Mouse (Mus musculus) kidney, embryonic 16.5 days (tissue): ENCODE data around the gene Hnrnpul1. TPM values are rescaled to one million over a fixed set of nuclear protein-coding genes. Genes with fewer than 3 reads are reported as not detected.

Source experiments
- ATAC-seq: fragments of 200-750 bp; cut with Nextera tagmentation; 2 replicates; pipeline ENCODE4 v1.8.0; 2017; ENCODE audit warnings: moderate TSS enrichment; ENCODE audit not compliant: low FRiP score, low TSS enrichment
- H3K27ac ChIP-seq: fragments of 300-500 bp; sonication (generic); 2 replicates; pipeline ENCODE4 v1.5.1; 2014; ENCODE audit warnings: low read length
- H3K27me3 ChIP-seq: fragments of 300-500 bp; sonication (generic); 2 replicates; pipeline ENCODE4 v1.6.1; 2014; ENCODE audit warnings: low read length, control low read depth, mixed read lengths; ENCODE audit not compliant: insufficient read depth
- H3K36me3 ChIP-seq: fragments of 300-500 bp; sonication (generic); 2 replicates; pipeline ENCODE4 v1.6.1; 2014; ENCODE audit warnings: low read length, control low read depth, mixed read lengths; ENCODE audit not compliant: insufficient read depth
- H3K4me1 ChIP-seq: fragments of 300-500 bp; sonication (generic); 2 replicates; pipeline ENCODE4 v1.6.1; 2014; ENCODE audit warnings: low read length, control low read depth, mixed read lengths; ENCODE audit not compliant: insufficient read depth
- H3K4me2 ChIP-seq: fragments of 300-500 bp; sonication (generic); replicated peaks from 2 replicates; pipeline ENCODE4 v1.6.1; 2014; ENCODE audit warnings: low read depth, low read length
- H3K4me3 ChIP-seq: fragments of 300-500 bp; sonication (generic); 2 replicates; pipeline ENCODE4 v1.5.1; 2014; ENCODE audit warnings: mild to moderate bottlenecking, low read length
- H3K9ac ChIP-seq: fragments of 300-500 bp; sonication (generic); replicated peaks from 2 replicates; pipeline ENCODE4 v1.6.1; 2014; ENCODE audit warnings: low read length
- H3K9me3 ChIP-seq: fragments of 300-500 bp; sonication (generic); 2 replicates; pipeline ENCODE4 v1.6.1; 2016; ENCODE audit warnings: low read length, control low read depth
- WGBS: fragments of 180-500 bp; shearing (Covaris S2); extraction: QIAGEN DNeasy Blood & Tissue Kit; methylation state at CpG from one replicate; pipeline ENCODE4 v1.1.7; 2014; 5-methylcytosine and 5-hydroxymethylcytosine counted together
- polyA plus RNA-seq: library from polyadenylated mRNA; unstranded; fragments of >200 nt; fragmentation: Nextera tagmentation; extraction: Ambion mirVana; gene quantifications from 2 replicates; pipeline ENCODE4 v1.2.1, GENCODE M21; 2015

Hnrnpul1 gene
- polyA plus RNA-seq, 1 experiment from 2014 or later, result 43.7 TPM

DNA sequence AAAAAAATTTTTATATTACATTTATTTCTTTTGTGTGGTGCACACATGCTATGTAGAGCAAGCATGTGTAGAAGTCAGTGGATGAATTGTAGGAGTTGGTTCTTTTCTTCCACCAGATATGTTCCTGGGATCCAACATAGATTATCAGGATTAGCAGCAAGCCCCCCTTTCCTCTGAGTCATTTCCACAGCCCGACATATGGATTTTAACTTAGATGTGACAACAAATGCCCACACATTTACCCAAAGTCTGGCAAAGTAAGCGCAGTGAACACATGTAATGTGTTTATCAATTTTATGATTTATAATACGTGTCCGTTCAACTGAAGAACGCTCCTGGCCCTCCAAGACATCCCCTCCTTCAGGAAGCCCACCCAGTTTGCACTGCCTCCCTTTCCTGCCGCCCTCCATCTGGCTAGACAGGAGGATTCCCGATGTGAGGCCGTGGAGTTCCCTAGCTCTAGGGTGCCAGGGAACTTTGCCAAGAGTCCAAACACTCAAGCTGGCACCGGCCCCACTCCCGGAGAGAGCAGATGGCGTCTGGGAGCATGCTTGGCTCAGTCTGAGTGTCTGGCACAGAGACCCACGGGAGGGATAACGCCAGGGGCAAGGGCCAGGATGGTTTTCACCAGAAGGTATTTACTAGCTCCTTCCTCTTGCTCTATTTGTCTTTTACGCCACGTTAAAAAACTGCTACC is 78.3 kb downstream of the Hnrnpul1 start:
- H3K4me1 ChIP-seq, result peaks cover 16% of the 10 kb centered on the region
- no peak overlapping the region for H3K27ac ChIP-seq
- no peaks in the 10 kb centered on the region for H3K9me3 ChIP-seq
- H3K4me3 ChIP-seq, result no peak overlapping the region
- peaks cover 36% of the 10 kb centered on the region for H3K27me3 ChIP-seq
- H3K9ac ChIP-seq, result no peak overlapping the region
- no peak overlapping the region for H3K4me2 ChIP-seq
- 72% methylated on average over 15 of the region's 15 CpGs for WGBS
- no peaks in the 10 kb centered on the region for H3K36me3 ChIP-seq
- ATAC-seq, result no peak

DNA sequence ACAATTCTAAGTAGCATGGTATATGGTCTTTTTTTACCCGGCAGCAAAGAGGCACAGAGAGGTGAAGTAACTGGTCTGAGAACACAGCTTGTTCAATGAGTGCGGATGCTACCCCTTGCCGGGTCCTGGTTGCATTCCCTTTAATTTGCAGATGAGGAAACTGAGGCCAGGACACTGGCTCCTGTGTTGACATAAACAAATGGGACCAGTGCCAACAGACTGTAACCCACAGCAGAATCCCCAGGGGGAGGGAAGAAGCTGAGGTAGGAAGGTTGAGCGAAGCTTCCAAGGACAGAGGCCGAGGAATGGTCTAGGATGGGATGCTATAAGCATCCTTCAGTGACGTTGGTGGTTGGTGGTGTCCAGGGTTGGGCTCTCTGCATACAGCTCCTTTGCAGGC is 79.2 kb downstream of the Hnrnpul1 start:
- ATAC-seq, result no peak
- Histone ChIP-seq H3K9me3 (no peaks in the 10 kb centered on the region), H3K4me3 (peak overlapping the region; percentile 46), H3K36me3 (no peaks in the 10 kb centered on the region), H3K4me1 (peaks cover 13% of the 10 kb centered on the region), H3K4me2 (peak overlapping the region; percentile 68; the same call in 1 of the 2 replicates), H3K27me3 (peaks cover 36% of the 10 kb centered on the region), H3K27ac (no peak overlapping the region), H3K9ac (no peak overlapping the region)
- 35% methylated on average over 6 of the region's 6 CpGs for WGBS

DNA sequence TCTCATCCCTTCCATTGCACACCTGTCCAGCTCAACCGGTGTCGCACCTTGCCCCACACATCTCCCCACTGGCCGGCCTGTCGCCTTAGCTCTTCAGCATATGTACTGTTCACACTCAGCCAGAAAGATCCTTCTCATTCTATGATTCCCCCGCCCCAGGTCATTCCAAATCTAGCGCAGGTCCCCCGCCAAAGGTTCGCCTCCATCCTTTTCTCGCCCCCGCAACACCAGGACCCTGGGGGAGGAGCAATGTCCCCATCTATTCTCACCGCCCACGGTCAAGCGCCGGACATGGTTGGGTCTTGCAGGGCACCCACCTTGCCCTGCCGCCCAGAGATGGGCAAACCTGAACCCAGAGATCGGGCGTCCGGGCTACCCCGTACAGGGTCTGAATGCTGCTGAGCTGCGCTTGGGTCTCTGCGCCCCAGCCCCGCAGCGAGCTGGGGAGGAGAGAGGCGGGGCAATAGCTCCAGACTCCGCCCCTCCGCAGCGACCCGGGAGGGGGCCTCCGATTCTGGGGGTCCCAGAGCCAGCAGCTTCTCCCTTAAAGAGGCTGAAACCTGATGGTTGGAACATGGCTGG is 79.7 kb downstream of the Hnrnpul1 start, which contains the start of gene Tmem91:
Gene Tmem91, minus strand, starts transcription at position 448 of the 582 bp plus-strand sequence.
- H3K4me3 ChIP-seq, result peak within 1 kb of the TSS; percentile 46
- peak within 1 kb of the TSS; percentile 58 for H3K9ac ChIP-seq
- H3K27me3 ChIP-seq, result peaks cover 36% of the 10 kb centered on the region
- H3K9me3 ChIP-seq, result no peaks in the 10 kb centered on the region
- H3K4me1 ChIP-seq, result peaks cover 8% of the 10 kb centered on the region
- peak within 1 kb of the TSS; percentile 68 for H3K4me2 ChIP-seq
- H3K27ac ChIP-seq, result no peak within 1 kb of the TSS
- 2% methylated on average over 29 of the region's 29 CpGs for WGBS
- ATAC-seq, result peak; percentile 73; the same call in 1 of the 2 replicates
- H3K36me3 ChIP-seq, result no peaks in the 10 kb centered on the region

DNA sequence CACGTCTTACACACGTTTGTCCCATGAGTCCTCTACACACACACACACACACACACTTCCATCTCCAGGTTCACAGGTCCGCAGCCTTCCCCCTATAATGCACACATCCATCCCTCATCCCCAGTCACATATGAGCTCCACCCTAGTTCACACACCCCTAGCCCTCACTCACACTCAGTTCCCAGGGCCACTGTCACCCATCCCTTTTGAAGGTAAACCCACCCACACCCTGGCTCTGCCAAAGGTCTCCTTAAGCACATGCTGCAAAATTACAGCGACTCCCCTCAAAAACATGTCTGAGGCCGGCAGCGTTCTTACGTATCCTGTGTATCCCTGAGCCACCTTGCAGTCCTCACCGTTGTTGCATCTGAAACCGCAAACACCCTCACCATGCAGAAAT is 80.3 kb downstream of the Hnrnpul1 start:
- peaks cover 8% of the 10 kb centered on the region for H3K4me1 ChIP-seq
- no peak overlapping the region for H3K27ac ChIP-seq
- no peaks in the 10 kb centered on the region for H3K36me3 ChIP-seq
- 35% methylated on average over 9 of the region's 9 CpGs for WGBS
- no peaks in the 10 kb centered on the region for H3K9me3 ChIP-seq
- H3K27me3 ChIP-seq, result peaks cover 36% of the 10 kb centered on the region
- ATAC-seq, result no peak
- peak overlapping the region; percentile 68 for H3K4me2 ChIP-seq
- peak overlapping the region; percentile 46; the same call in 1 of the 2 replicates for H3K4me3 ChIP-seq
- no peak overlapping the region; the same call in 1 of the 2 replicates for H3K9ac ChIP-seq

DNA sequence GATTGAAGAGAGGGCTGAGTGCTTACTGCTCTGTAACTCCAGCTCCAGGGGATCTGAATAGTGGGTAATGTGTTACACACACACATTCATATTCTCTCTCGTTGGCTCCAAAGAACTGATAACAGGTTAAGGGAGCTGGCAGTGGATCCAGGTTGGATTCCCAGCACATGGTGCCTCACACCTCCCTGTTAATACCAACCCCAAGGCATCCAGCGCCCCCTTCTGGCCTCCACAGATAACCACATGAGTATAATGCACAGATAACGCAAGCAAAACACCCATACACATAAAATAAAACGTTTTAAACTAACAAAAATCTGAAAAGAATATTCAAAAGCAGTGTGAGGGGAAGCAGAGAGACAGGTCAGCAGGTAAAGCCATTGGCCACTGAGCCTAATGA is 82.1 kb downstream of the Hnrnpul1 start:
- no peaks in the 10 kb centered on the region for H3K9me3 ChIP-seq
- H3K27me3 ChIP-seq, result peaks cover 29% of the 10 kb centered on the region
- H3K4me2 ChIP-seq, result no peak overlapping the region
- H3K9ac ChIP-seq, result no peak overlapping the region
- H3K36me3 ChIP-seq, result peaks cover 14% of the 10 kb centered on the region
- WGBS, result 54% methylated on average over 4 of the region's 4 CpGs
- no peak overlapping the region for H3K4me3 ChIP-seq
- no peak for ATAC-seq
- H3K4me1 ChIP-seq, result peaks cover 8% of the 10 kb centered on the region
- no peak overlapping the region for H3K27ac ChIP-seq

DNA sequence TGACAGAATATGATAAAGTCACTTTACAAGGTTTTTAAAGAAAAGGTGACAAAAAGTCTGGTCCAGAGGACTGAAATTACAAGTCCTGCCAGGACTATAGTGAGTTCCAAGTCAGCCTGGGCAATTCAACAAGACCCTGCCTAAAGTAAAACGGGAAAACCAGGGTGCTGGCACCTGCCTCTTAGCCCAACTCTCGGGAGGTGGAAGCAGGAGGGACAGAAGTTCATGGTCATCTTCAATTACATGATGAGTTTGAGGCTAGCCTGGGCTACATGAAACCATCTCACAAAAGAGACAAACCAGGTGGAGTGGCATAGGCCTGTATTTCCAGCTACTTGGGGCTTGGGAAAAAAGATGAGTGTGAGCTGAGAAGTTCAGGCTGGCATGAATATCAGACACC is 82.9 kb downstream of the Hnrnpul1 start:
- Histone ChIP-seq H3K36me3 (peaks cover 16% of the 10 kb centered on the region), H3K9ac (no peak overlapping the region), H3K27me3 (peaks cover 29% of the 10 kb centered on the region), H3K9me3 (no peaks in the 10 kb centered on the region), H3K27ac (no peak overlapping the region), H3K4me3 (no peak overlapping the region), H3K4me1 (peaks cover 8% of the 10 kb centered on the region), H3K4me2 (no peak overlapping the region)
- WGBS, result 78% methylated on average over 2 of the region's 2 CpGs
- ATAC-seq, result no peak

Other genes starting within 250 kb of the Hnrnpul1 start
- 0.31 TPM in 1 of 2 replicates, not detected in the other for gene Ceacam2, start 214.9 kb downstream of the Hnrnpul1 start, polyA plus RNA-seq
- 4.5 and 5.5 TPM in 2 replicates for gene Erich4, start 138.9 kb downstream of the Hnrnpul1 start, polyA plus RNA-seq
- gene Dmac2, start 135.3 kb downstream of the Hnrnpul1 start, polyA plus RNA-seq, result 61.8 and 64.7 TPM in 2 replicates
- gene B3gnt8, start 128.1 kb downstream of the Hnrnpul1 start, polyA plus RNA-seq, result 14.2 and 15.0 TPM in 2 replicates
- gene Bckdha, start 95.8 kb downstream of the Hnrnpul1 start, polyA plus RNA-seq, result 90.3 and 91.7 TPM in 2 replicates
- 90.0 and 92.6 TPM in 2 replicates for gene Exosc5, start 95.6 kb downstream of the Hnrnpul1 start, polyA plus RNA-seq
- gene Tmem91, start 79.6 kb downstream of the Hnrnpul1 start, polyA plus RNA-seq, result 2.3 and 3.7 TPM in 2 replicates
- gene B9d2, start 74.0 kb downstream of the Hnrnpul1 start, polyA plus RNA-seq, result 35.0 and 35.8 TPM in 2 replicates
- 2.9 and 3.7 TPM in 2 replicates for gene Tgfb1, start 67.8 kb downstream of the Hnrnpul1 start, polyA plus RNA-seq
- 25.6 and 32.8 TPM in 2 replicates for gene Ccdc97, start 35.7 kb downstream of the Hnrnpul1 start, polyA plus RNA-seq
- 91.5 and 96.5 TPM in 2 replicates for gene Axl, start 33.9 kb upstream of the Hnrnpul1 start, polyA plus RNA-seq
- gene Cyp2s1, start 62.2 kb upstream of the Hnrnpul1 start, polyA plus RNA-seq, result 22.1 and 23.0 TPM in 2 replicates
- not detected in 2 replicates for gene Cyp2b10, start 142.9 kb upstream of the Hnrnpul1 start, polyA plus RNA-seq